Mouse (Mus musculus) small intestine, adult 2 months (tissue): ENCODE measurements around the gene Cdhr4.

ENCODE experiments used
- CTCF ChIP-seq: fragments of 200-500 bp; IDR thresholded peaks from 2 replicates; pipeline ENCODE4 v1.5.1; 2012; ENCODE audit warnings: low read depth, mild to moderate bottlenecking, control low read depth, inconsistent platforms, low read length, moderate library complexity, mixed read lengths; ENCODE audit not compliant: insufficient replicate concordance, insufficient read length; ENCODE audit errors: extremely low read depth
- POLR2A ChIP-seq: fragments of 200-500 bp; IDR thresholded peaks from 2 replicates; pipeline ENCODE4 v1.6.1; 2012; ENCODE audit warnings: low read depth, mild to moderate bottlenecking, control low read depth, inconsistent platforms, low read length, moderate library complexity

DNA sequence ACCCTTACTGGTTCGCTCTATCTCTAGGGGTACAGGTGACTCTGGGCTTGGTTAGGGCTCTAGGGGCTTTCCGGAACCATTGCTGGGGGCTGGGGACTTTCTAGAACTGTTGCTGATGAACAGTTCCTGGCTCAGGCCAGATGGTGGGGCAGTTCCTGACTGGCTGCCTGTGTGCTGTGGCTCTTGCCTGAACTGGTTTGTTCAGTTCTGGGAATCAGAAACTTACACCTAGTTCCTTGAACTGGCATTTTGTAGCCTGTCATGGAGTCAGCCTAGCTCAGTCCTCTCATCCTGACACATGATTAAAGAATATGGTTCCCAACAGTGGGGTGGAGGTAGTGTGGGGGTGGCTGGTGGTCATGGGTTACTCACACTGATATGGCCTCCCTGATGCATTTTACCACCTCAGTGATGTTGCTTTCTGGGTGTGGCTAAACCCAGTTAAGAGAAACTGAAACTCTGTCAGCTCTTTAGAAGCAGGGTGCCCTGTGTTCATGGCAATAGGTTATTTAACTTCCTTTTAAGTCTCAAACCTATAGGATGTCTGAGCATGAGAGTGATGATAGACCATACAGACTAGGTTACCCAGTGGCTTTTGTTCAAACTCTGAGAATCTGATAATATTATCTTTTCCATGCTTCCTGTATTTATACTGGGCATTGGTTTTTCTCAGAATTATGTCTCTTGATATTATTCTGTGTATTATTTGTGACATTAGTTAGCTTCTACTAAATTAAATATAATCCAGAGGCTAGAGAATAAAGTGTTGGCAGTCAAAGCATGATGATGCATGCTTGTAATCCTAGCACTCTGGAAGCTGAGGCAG lies 43.2 kb downstream of the Cdhr4 start:
- peak; percentile 21; the same call in 1 of the 2 replicates for TF ChIP-seq CTCF
- TF ChIP-seq POLR2A: no peak
